Comparison of ENCODE assay signal across 18 mouse cellular contexts in genomic region chr7:66168877-66169276, GRCm38 (mm10).
"Had no signal": no experiment of that assay in that cellular context is flagged by ENCODE, and none has a peak within 500 bp of the region (broad histone marks: within the 10 kb centered on the region; RNA-seq: fewer than 3 reads in every experiment).

No protein-coding gene starts in this region.

- H3K27ac ChIP-seq: midbrain, embryonic 10.5 days; midbrain, embryonic 12.5 days; neural tube, embryonic 13.5 days; neural tube, embryonic 15.5 days had no signal

- ATAC-seq: midbrain, embryonic 16.5 days had no signal

- H3K27me3 ChIP-seq: midbrain, embryonic 12.5 days; neural tube, embryonic 13.5 days; neural tube, embryonic 15.5 days had no signal

- H3K9me3 ChIP-seq: midbrain, embryonic 10.5 days; midbrain, embryonic 12.5 days; neural tube, embryonic 13.5 days; neural tube, embryonic 15.5 days had no signal

- H3K4me2 ChIP-seq: lung, embryonic 14.5 days; midbrain, embryonic 12.5 days; neural tube, embryonic 13.5 days; neural tube, embryonic 15.5 days had no signal

- H3K9ac ChIP-seq: lung, embryonic 14.5 days; midbrain, embryonic 12.5 days; neural tube, embryonic 13.5 days; neural tube, embryonic 15.5 days had no signal

- DNase-seq: lung, embryonic 14.5 days; lung, postnatal 10 days; lung, postnatal 4 days; midbrain, embryonic 14.5 days; retina, postnatal 1 day; right cerebral cortex, adult 18-20 months; right cerebral cortex, postnatal 25 days; right cerebral cortex, postnatal 4 days; spleen, adult 18-20 months; thymus, adult 18-20 months; thymus, postnatal 14 days; thymus, postnatal 36 days had no signal

- H3K4me3 ChIP-seq: midbrain, embryonic 10.5 days; midbrain, embryonic 12.5 days; myocyte; neural tube, embryonic 13.5 days; neural tube, embryonic 15.5 days had no signal
